Mouse (Mus musculus) heart, postnatal 0 days (tissue): ENCODE results near the gene Foxred2. TPM values are rescaled to one million over a fixed set of nuclear protein-coding genes. Genes with fewer than 3 reads are reported as not detected.

Experiments
- ATAC-seq: fragments of 200-750 bp; cut with Nextera tagmentation; 2 replicates; pipeline ENCODE4 v1.8.0; 2017; ENCODE audit warnings: low read depth, moderate number of reproducible peaks, moderate library complexity; ENCODE audit not compliant: insufficient read depth
- DNase-seq: peaks from one replicate; pipeline ENCODE4 v3.0.0-alpha.2; 2016; ENCODE audit warnings: low spot score
- H3K27ac ChIP-seq: fragments of 300-500 bp; sonication (generic); 2 replicates; pipeline ENCODE4 v1.5.1; 2014; ENCODE audit warnings: low read depth, mild to moderate bottlenecking
- H3K27me3 ChIP-seq: fragments of 300-500 bp; sonication (generic); 2 replicates; pipeline ENCODE4 v1.6.1; 2014; ENCODE audit warnings: low read length, mixed read lengths; ENCODE audit not compliant: control insufficient read depth, insufficient read depth
- H3K36me3 ChIP-seq: fragments of 300-500 bp; sonication (generic); replicated peaks from 2 replicates; pipeline ENCODE4 v1.6.1; 2014; ENCODE audit warnings: low read length, mixed read lengths; ENCODE audit not compliant: control insufficient read depth, insufficient read depth
- H3K4me1 ChIP-seq: fragments of 300-500 bp; sonication (generic); 2 replicates; pipeline ENCODE4 v1.6.1; 2014; ENCODE audit warnings: antibody characterized with exemption; ENCODE audit not compliant: control insufficient read depth, insufficient read depth
- H3K4me2 ChIP-seq: fragments of 300-500 bp; sonication (generic); 2 replicates; pipeline ENCODE4 v1.6.1; 2014; ENCODE audit warnings: low read depth, mild to moderate bottlenecking, low read length, moderate library complexity
- H3K4me3 ChIP-seq: fragments of 300-500 bp; sonication (generic); 2 replicates; pipeline ENCODE4 v1.5.1; 2014; ENCODE audit warnings: low read depth, low read length
- H3K9ac ChIP-seq: fragments of 300-500 bp; sonication (generic); replicated peaks from 2 replicates; pipeline ENCODE4 v1.6.1; 2014; ENCODE audit warnings: low read depth, low read length, mixed read lengths
- H3K9me3 ChIP-seq: fragments of 300-500 bp; sonication (generic); replicated peaks from 2 replicates; pipeline ENCODE4 v1.6.1; 2016; ENCODE audit warnings: low read length; ENCODE audit not compliant: control insufficient read depth
- CTCF ChIP-seq: IDR thresholded peaks from 2 replicates; pipeline ENCODE4 v1.5.1; 2016; ENCODE audit warnings: antibody characterized with exemption, control low read depth, low read depth
- EP300 ChIP-seq: IDR thresholded peaks from 2 replicates; pipeline ENCODE4 v1.6.1; 2016; ENCODE audit warnings: antibody characterized with exemption, low read depth
- WGBS: fragments of 180-500 bp; shearing (Covaris S2); extraction: QIAGEN DNeasy Blood & Tissue Kit; methylation state at CpG from one replicate; pipeline ENCODE4 v1.1.7; 2014; 5-methylcytosine and 5-hydroxymethylcytosine counted together
- polyA plus RNA-seq: library from polyadenylated mRNA; unstranded; fragments of >200 nt; fragmentation: Nextera tagmentation; extraction: Ambion mirVana; gene quantifications from 2 replicates; pipeline ENCODE4 v1.2.1, GENCODE M21; 2015
- total RNA-seq: library from RNA; depleted of rRNA; stranded (reverse); fragments of >200 nt; gene quantifications from 2 replicates; pipeline ENCODE4 v1.2.3, GENCODE M21; 2014; ENCODE audit warnings: low replicate concordance

Foxred2 gene
- total and polyA plus RNA-seq, 2 experiments from 2014 or later = 0.16 to 1.0 TPM

- 27% methylated on average over 18 of the region's 18 CpGs for WGBS
- Histone ChIP-seq H3K27ac (no peak overlapping the region), H3K9ac (no peak overlapping the region), H3K4me2 (no peak overlapping the region), H3K4me3 (no peak overlapping the region), H3K36me3 (no peaks in the 10 kb centered on the region), H3K9me3 (no peaks in the 10 kb centered on the region), H3K27me3 (peaks cover 9% of the 10 kb centered on the region; the same call in 1 of the 2 replicates), H3K4me1 (no peaks in the 10 kb centered on the region)
- peak; percentile 61 for TF ChIP-seq CTCF
- no peak for TF ChIP-seq EP300
- DNase-seq (peak; percentile 22), ATAC-seq (no peak)
These were observed 25.8 kb upstream of the Foxred2 start for GRCm38 (mm10) chr15:77982195-77982939.

- TF ChIP-seq EP300 (no peak), CTCF (no peak)
- DNase-seq = no peak
- Histone ChIP-seq H3K4me3 (no peak overlapping the region), H3K9ac (no peak overlapping the region), H3K9me3 (no peaks in the 10 kb centered on the region), H3K27ac (no peak overlapping the region), H3K4me2 (no peak overlapping the region), H3K36me3 (no peaks in the 10 kb centered on the region), H3K4me1 (no peaks in the 10 kb centered on the region), H3K27me3 (peaks cover 9% of the 10 kb centered on the region; the same call in 1 of the 2 replicates)
- no peak for ATAC-seq
- 50% methylated on average over 5 of the region's 5 CpGs for WGBS
These were observed 24.7 kb upstream of the Foxred2 start for GRCm38 (mm10) chr15:77981181-77981680.

- DNase-seq = no peak
- H3K4me2 ChIP-seq = no peak overlapping the region
- no peak overlapping the region for H3K4me3 ChIP-seq
- no peak overlapping the region for H3K9ac ChIP-seq
- H3K27me3 ChIP-seq = peaks cover 9% of the 10 kb centered on the region; the same call in 1 of the 2 replicates
- no peak overlapping the region for H3K27ac ChIP-seq
- no peaks in the 10 kb centered on the region for H3K36me3 ChIP-seq
- 80% methylated on average over 10 of the region's 10 CpGs for WGBS
- ATAC-seq = no peak
- TF ChIP-seq CTCF = no peak
- no peak for TF ChIP-seq EP300
- H3K9me3 ChIP-seq = no peaks in the 10 kb centered on the region
- no peaks in the 10 kb centered on the region for H3K4me1 ChIP-seq
These were observed 22.9 kb upstream of the Foxred2 start for GRCm38 (mm10) chr15:77979427-77979865.

GRCm38 (mm10) chr15:77977663-77978062, 21.1 kb upstream of the Foxred2 start:
- Histone ChIP-seq H3K9me3 (no peaks in the 10 kb centered on the region), H3K4me1 (no peaks in the 10 kb centered on the region), H3K27me3 (peaks cover 7% of the 10 kb centered on the region; the same call in 1 of the 2 replicates), H3K9ac (no peak overlapping the region), H3K4me2 (no peak overlapping the region), H3K4me3 (no peak overlapping the region), H3K27ac (no peak overlapping the region), H3K36me3 (no peaks in the 10 kb centered on the region)
- ATAC-seq = no peak
- TF ChIP-seq EP300 (no peak), CTCF (no peak)
- 24% methylated on average over 3 of the region's 3 CpGs for WGBS
- DNase-seq = no peak

GRCm38 (mm10) chr15:77974165-77974841, 17.8 kb upstream of the Foxred2 start:
- no peaks in the 10 kb centered on the region for H3K9me3 ChIP-seq
- no peaks in the 10 kb centered on the region for H3K27me3 ChIP-seq
- no peak overlapping the region for H3K4me3 ChIP-seq
- H3K4me1 ChIP-seq = peaks cover 11% of the 10 kb centered on the region; the same call in 1 of the 2 replicates
- no peak overlapping the region for H3K27ac ChIP-seq
- H3K36me3 ChIP-seq = no peaks in the 10 kb centered on the region
- DNase-seq (no peak), ATAC-seq (no peak)
- no peak overlapping the region for H3K9ac ChIP-seq
- 55% methylated on average over 6 of the region's 6 CpGs for WGBS
- no peak for TF ChIP-seq CTCF
- no peak for TF ChIP-seq EP300
- no peak overlapping the region for H3K4me2 ChIP-seq
